Mouse (Mus musculus) CD8-positive naive resting alpha-beta T cell, adult 2 months (primary cell): ENCODE data around the gene Ifitm1.
"Not testable (repeated sequence)": the region's sequence is repeated elsewhere in the genome, so short reads cannot be mapped to it uniquely, and the experiment has no call there.

Source experiments
- DNase-seq, 2 experiments: peaks; one replicate each; pipeline ENCODE4 v3.0.0; 2022; ENCODE audit warnings: low read depth in 2 of 2, low spot score in 2 of 2

The Ifitm1 gene

GRCm38 (mm10) chr7:140974940-140975339 is 7.9 kb downstream of the Ifitm1 start:
- no peak for DNase-seq

DNA sequence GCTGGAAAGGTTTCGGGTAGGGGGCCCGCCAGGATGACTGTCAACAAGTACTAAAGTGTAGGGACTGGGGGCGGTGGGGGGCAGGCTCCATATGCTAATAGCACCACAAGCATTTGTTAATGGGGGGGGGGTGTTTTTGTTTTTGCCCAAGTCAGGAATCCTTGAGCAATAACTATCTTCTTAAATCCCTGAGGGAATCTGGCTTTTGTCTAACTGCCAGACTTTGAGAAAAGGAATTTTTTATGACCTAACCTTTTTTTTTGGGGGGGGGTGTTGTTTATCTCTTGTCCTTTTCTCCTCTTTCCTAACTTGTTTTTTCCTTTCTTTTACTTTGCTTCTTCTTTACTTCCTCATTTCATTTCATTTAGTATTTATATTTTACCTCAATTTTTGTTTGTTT is 8.4 kb downstream of the Ifitm1 start:
- DNase-seq = no peak

DNA sequence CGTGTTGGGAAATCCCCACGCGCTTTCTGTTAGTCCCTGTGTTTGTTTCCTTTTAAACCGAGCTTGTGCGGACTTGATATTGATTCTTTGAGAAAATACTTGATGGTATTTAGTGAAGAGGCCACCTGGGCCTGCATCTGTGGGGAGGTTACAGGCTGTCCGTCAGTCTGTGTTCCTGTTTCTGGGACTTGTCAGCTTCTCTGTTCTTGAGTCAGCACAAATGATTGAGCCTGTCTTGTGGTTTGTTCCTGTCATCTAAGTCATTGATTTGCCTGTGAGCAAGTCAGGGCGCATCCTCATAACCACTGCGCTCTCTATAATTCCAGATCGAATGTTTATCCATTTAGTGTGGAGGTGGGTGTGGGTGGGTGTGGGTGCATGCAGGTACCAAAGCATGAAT is 9.7 kb downstream of the Ifitm1 start:
- not testable (repeated sequence) for DNase-seq

DNA sequence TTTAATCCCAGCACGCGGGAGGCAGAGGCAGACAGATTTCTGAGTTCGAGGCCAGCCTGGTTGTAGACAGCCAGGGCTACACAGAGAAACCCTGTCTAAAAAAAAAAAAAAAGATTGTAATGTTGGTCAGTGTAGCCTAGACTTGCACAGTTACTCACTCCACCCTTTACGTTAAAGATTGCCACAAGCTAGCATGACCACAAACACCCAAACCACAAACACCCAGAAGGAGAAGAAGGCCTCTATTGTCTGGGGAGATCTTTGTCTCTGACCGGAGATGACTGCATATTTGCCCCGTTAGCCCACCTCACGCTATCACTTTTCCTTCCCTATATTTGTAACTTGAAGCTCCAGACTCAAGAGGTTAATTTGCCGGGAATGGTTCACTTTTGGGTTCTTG is 14.7 kb downstream of the Ifitm1 start:
- no peak for DNase-seq

- no peak for DNase-seq
Measured at GRCm38 (mm10) chr7:140982971-140983370, 15.9 kb downstream of the Ifitm1 start.

DNA sequence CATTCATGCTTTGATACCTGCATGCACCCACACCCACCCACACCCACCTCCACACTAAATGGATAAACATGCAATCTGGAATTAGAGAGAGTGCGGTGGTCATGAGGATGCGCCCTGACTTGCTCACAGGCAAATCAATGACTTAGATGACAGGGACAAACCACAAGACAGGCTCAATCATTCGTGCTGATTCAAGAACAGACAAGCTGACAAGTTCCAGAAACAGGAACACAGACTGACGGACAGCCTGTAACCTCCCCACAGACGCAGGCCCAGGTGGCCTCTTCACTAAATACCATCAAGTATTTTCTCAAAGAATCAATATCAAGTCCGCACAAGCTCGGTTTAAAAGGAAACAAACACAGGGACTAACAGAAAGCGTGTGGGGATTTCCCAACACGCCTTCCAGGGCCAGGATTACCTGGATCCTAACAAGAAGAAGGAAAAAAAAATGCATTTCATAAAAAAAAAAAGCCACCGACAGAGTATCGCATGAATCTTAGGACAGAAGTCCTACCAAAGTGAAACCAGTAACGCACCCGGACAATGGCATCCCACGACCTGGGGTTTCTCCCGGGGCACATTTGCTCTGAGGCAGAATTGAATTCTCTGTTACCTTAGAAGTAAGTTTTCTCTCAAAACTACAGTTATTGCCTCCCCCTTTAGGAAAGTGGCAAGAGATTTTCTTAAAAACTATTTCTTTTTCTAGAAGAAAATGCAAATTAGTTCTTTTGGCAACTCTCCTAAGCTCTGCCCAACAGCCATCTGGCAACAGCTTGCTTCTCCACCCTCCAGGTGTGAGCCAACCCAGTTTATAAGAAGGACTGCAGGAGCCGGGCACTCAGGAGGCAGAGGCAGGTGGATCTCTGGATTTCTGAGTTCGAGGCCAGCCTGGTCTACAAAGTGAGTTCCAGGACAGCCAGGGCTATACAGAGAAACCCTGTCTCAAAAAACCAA is 20.4 kb downstream of the Ifitm1 start:
- DNase-seq = no peak

GRCm38 (mm10) chr7:140989022-140989421 is 22.0 kb downstream of the Ifitm1 start:
- DNase-seq = no peak

DNA sequence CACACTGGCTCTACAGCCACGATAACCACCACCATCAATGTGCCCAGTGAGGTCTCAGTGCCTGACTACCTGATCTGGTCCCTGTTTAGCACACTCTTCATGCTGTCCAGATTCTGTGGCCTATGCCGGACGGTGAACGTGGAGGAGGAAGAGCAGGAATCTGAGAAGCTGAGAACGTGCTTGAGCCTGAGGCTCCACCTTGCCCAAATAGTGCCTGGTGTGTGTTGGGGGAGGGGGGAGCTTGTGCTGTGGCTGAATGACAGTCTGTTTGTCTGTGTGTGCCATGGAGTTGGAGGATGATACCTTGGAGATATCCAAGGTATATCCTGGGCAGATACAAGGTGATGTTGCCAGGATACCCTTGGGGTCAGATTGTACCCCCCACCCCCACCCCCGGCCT is 23.2 kb downstream of the Ifitm1 start:
- DNase-seq = no peak

DNA sequence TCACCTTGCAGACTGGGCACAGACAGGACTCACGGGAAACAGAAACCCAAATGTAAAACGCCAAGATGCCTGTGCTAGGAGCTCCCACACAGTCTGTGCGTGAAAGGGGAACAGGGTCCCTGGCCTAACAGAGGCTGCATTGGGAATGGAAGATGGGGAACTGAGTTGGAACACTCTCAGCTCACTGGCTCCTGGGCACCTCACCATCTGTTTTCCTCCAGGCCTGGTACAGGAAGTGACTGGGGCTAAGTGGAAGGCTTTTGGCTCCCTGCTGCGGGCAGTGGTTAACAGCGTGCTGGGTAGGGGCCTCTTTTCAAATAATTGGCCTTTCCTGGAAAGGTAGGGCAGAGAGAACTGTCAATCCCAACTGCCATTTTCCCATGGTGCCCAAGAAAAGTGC is 23.6 kb downstream of the Ifitm1 start:
- DNase-seq = no peak

DNA sequence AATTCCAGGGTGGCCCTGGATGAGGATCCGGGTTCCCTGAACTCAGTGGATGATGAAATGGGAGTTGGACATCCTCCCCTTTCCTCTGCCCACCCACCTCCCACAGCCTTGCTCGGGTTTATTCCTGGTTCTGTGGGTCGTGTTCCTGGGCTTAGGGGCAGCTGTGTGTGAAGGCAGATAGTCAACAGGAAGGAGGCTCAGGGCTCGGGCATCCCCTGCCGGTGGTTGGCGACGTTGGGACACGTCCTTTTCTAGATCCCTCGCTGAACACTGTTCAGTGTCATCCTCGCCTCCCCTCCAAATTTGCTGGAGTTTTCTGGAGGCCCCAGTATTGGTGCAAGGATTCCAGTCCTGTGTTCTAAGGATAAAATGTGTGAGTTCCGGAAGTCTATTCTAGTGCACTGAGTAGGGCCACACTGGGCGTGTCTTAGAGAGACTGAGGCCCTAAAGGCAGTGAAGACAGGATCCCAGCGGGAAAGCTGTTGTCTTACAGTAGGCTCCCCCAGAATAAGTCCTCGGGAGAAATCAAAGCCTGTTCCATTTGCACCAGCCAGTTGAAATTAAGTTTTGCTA is 24.2 kb downstream of the Ifitm1 start:
- DNase-seq = no peak

- DNase-seq = no peak
Measured at GRCm38 (mm10) chr7:140997817-140998216, 30.8 kb downstream of the Ifitm1 start.

DNA sequence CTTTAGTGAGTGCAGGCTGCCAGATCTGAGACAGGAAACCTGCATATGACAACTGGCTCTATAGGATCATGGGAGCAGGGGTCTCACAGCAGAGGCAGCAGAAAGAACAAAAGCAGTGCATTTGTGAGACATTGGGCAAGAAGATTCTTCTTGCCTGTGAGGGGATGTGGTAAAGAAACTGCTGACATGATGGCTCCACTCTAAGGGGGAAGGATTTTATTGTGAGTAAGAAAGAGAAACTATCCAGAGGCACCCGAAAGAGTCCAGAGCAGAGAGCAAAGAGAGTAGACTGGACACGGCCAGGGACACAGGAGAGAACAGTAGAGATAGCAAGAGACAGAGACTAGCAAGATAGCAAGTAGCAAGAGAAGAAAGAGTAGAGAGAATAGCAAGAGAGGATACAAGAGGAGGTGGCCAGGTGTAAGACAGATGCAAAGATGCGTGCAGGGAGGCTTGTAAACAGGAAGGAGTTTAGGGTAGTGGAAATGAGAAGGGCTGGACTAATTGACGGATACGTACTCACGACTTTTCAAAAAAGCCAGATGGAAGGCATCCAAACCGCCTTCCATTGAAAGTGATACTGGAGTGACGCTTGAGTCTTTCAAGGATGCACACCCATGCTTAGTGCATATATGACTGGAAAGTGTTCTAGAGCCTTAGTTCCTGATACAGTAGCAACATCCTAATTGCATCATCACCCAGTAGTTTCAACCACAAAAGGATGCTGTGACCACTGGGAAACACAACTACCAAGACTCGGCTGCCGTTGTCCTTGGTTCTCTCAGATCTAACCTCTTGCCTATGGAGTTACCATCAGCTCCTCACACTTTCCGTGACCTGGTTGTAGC is 32.1 kb downstream of the Ifitm1 start:
- no peak for DNase-seq

GRCm38 (mm10) chr7:141000881-141001708 is 34.1 kb downstream of the Ifitm1 start:
- no peak for DNase-seq

GRCm38 (mm10) chr7:141003248-141004010 is 36.4 kb downstream of the Ifitm1 start:
- no peak for DNase-seq

DNA sequence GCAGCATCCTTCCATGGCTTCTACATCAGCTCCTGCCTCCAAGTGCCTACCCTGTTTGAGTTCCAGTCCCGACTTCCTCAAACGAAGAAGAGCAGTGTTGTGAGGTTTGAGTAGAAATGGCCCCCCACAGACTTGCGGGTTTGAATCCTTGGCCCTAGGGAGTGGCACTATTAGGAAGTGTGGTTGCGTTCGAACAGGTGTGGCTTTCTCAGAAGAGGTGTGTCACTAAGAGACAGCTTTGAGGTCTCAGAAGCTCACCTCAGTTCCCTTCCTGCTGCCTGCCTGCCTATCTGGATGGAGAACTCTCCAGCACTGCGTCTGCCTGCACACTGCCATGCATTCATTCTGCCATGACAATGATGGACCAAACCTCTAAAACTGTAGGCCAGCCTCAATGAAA is 39.4 kb downstream of the Ifitm1 start:
- no peak for DNase-seq

DNA sequence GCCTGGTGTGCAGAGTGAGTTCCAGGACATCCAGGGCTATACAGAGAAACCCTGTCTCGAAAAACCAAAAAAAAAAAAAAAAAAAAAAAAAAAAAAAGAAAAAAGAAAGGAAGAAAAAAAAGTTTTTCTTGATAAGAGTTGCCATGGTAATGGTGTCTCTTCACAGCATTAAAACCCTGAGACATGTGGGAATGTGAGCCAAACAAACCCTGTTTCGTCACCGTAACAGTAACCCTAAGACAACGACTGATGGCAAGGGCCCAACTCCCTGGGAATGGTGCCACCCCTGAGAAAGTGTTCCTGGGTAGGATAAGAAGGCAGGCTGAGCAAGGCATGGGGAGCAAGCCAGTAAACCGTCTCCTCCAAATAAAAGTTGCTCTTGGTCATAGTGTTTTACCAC is 39.9 kb downstream of the Ifitm1 start:
- no peak for DNase-seq

DNA sequence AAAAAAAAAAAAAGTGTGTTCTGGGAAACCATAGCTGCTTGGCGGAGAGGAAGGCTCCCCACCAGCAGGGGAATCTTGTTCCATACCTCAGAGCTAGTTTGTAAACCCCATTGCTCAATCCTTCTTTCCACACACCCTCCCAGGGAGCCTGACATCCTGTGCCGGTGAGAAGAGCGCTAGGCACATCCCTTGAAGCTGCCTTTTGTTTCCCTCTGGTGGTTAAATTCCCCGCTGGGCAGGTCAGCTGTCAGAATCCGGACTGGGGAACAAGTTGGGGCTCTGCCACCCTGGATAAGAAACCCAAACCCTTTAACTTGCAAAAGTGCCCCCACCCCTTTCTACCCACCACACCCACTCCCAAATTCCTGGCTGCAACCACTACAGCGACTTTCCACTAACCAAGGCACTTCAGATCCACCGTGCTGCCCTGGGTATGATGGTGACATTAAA is 41.3 kb downstream of the Ifitm1 start:
- no peak for DNase-seq

- DNase-seq = peak; percentile 66 to 73
Measured at GRCm38 (mm10) chr7:141008938-141009660, 42.1 kb downstream of the Ifitm1 start.

GRCm38 (mm10) chr7:141009665-141010064 is 42.6 kb downstream of the Ifitm1 start:
- DNase-seq = no peak
